Mouse (Mus musculus): ENCODE measurements around the gene Dgkd.

- TF ChIP-seq CTCF (IDR thresholded peaks at IDR 0.05; ENCODE audit: extremely low read depth, insufficient read length, insufficient replicate concordance, low read depth, low read length), result no peak
- no peak for TF ChIP-seq POLR2A (IDR thresholded peaks at IDR 0.05; ENCODE audit: low read depth, low read length)
These were observed 43.8 kb downstream of the Dgkd start for GRCm38 (mm10) chr1:87896921-87897320.

Measured in small intestine, adult 2 months (tissue).